ENCODE assay signal across 8 mouse cellular contexts in the genomic region with DNA sequence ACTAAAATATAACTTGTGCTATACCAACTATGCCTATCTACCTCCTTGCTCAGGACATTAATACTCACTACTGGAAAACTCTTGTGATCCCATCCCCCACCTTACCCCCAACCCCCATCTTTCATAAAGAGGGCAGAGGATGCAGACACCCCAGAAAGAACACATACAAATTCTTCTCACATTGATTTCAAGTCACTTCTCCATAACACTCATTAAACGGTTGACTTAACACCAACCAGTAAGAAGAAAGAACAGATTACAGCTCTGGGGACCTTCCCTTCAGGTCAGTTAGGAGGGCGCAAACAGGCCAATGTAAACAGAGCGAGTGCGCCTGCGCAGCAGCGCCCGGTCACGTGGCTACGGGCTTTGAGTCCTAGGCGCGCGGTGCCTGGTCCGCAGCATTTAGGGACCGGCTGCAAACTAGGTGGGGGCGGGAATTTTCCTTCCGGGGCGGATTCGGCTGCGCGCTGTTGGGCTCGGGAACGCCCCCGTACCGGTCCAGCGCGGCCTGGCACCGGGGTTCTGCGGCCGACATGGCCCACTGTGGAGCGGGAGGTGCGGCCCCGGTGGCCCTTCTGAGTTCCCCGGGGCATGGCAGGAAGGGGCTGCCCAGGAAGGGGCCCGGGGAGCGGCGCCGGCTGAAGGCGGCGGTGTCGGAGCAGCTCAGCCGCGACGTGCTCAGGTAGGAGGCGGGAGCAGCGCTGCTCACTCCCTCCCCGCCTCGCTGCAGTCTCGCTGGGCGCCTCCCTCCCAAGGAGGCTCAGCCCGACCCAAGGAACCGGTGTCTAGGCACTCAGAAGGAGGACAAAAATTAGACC. TPM values are rescaled to one million over a fixed set of nuclear protein-coding genes. Genes with fewer than 3 reads are reported as not detected.
DNase-seq lines count a peak whose midpoint lies in the region; ATAC-seq and TF ChIP-seq lines count a peak whose summit lies in the region.

A gene (plus strand): TSS at position 534 of the 818 bp plus-strand sequence.

- peak within 1 kb of the TSS; percentile 74 for H3K4me3 ChIP-seq in embryonic facial prominence, embryonic 13.5 days
- H3K4me3 ChIP-seq in limb, embryonic 14.5 days (replicated peaks; ENCODE audit: low read length) = peak within 1 kb of the TSS; percentile 82
- H3K4me3 ChIP-seq in midbrain, postnatal 0 days (ENCODE audit: low read depth, low read length) = peak within 1 kb of the TSS; percentile 85

- H3K9ac ChIP-seq in embryonic facial prominence, embryonic 13.5 days = peak within 1 kb of the TSS; percentile 93
- H3K9ac ChIP-seq in limb, embryonic 14.5 days (ENCODE audit: low read depth, low read length, severe bottlenecking) = peak within 1 kb of the TSS; percentile 94
- peak within 1 kb of the TSS; percentile 98 for H3K9ac ChIP-seq in midbrain, postnatal 0 days (replicated peaks; ENCODE audit: low read length, poor library complexity, severe bottlenecking)

- no peaks in the 10 kb centered on the region for H3K36me3 ChIP-seq in embryonic facial prominence, embryonic 13.5 days
- no peaks in the 10 kb centered on the region for H3K36me3 ChIP-seq in limb, embryonic 14.5 days (ENCODE audit: control insufficient read depth, insufficient read depth, low read length)
- H3K36me3 ChIP-seq in midbrain, postnatal 0 days (ENCODE audit: insufficient read depth, low read length) = no peaks in the 10 kb centered on the region

- no peaks in the 10 kb centered on the region for H3K9me3 ChIP-seq in embryonic facial prominence, embryonic 13.5 days
- no peaks in the 10 kb centered on the region for H3K9me3 ChIP-seq in limb, embryonic 14.5 days (ENCODE audit: control insufficient read depth, low read length)
- no peaks in the 10 kb centered on the region for H3K9me3 ChIP-seq in midbrain, postnatal 0 days (ENCODE audit: low read length)

- peaks cover 1% of the 10 kb centered on the region; the same call in 1 of the 2 replicates for H3K27me3 ChIP-seq in embryonic facial prominence, embryonic 13.5 days
- H3K27me3 ChIP-seq in limb, embryonic 14.5 days (ENCODE audit: control insufficient read depth, insufficient read depth, low read length) = no peaks in the 10 kb centered on the region
- 0 out of 2 replicates have a peak, but pooled peaks cover 4% of the 10 kb centered on the region for H3K27me3 ChIP-seq in midbrain, postnatal 0 days (ENCODE audit: insufficient read depth, low read length)

- peak within 1 kb of the TSS; percentile 88 for H3K27ac ChIP-seq in embryonic facial prominence, embryonic 13.5 days
- peak within 1 kb of the TSS; percentile 76 for H3K27ac ChIP-seq in limb, embryonic 14.5 days (replicated peaks; ENCODE audit: low read depth, low read length)
- H3K27ac ChIP-seq in midbrain, postnatal 0 days (ENCODE audit: low read depth, low read length) = peak within 1 kb of the TSS; percentile 94

- WGBS in embryonic facial prominence, embryonic 13.5 days = under 1% methylated on average over 51 of the region's 51 CpGs
- WGBS in limb, embryonic 14.5 days = 1% methylated on average over 47 of the region's 51 CpGs
- under 1% methylated on average over 51 of the region's 51 CpGs for WGBS in midbrain, postnatal 0 days

- H3K4me1 ChIP-seq in embryonic facial prominence, embryonic 13.5 days = peaks cover 12% of the 10 kb centered on the region
- H3K4me1 ChIP-seq in limb, embryonic 14.5 days (ENCODE audit: control insufficient read depth, insufficient read depth, low read length) = 0 out of 2 replicates have a peak, but pooled peaks cover 5% of the 10 kb centered on the region
- no peaks in the 10 kb centered on the region; the same call in 1 of the 2 replicates for H3K4me1 ChIP-seq in midbrain, postnatal 0 days (ENCODE audit: insufficient read depth, low read length)

- peak; percentile 93 for DNase-seq in 3134 (ENCODE audit: extremely low read depth, insufficient read length, low spot score)
- peak; percentile 93 to 95 for DNase-seq in adrenal gland, postnatal 36 days
- DNase-seq in heart, adult 8-10 months (ENCODE audit: low spot score) = peak; percentile 92
- DNase-seq in kidney, adult 9 months = peak; percentile 96
- DNase-seq in limb, embryonic 14.5 days (ENCODE audit: low spot score) = peak; percentile 95
- DNase-seq in midbrain, postnatal 0 days (ENCODE audit: low spot score) = peak; percentile 98
- DNase-seq in spleen, postnatal 14 days (ENCODE audit: low spot score in 2 of 2) = peak; percentile 89 to 96

- peak within 1 kb of the TSS; percentile 73 for H3K4me2 ChIP-seq in embryonic facial prominence, embryonic 13.5 days
- peak within 1 kb of the TSS; percentile 63 for H3K4me2 ChIP-seq in limb, embryonic 14.5 days (replicated peaks; ENCODE audit: low read depth, low read length, severe bottlenecking)
- peak within 1 kb of the TSS; percentile 61 for H3K4me2 ChIP-seq in midbrain, postnatal 0 days (ENCODE audit: low read depth, low read length, poor library complexity, severe bottlenecking)

- 0 out of 2 replicates have a peak, but pooled peaks have one; percentile 48 for TF ChIP-seq POLR2A in limb, embryonic 14.5 days (IDR thresholded peaks at IDR 0.05; ENCODE audit: borderline replicate concordance, extremely low read depth, insufficient read depth, insufficient read length)

- peak; percentile 91 for ATAC-seq in embryonic facial prominence, embryonic 13.5 days (ENCODE audit: insufficient number of reproducible peaks, insufficient read depth, low FRiP score, low TSS enrichment, low read depth)
- peak; percentile 95 for ATAC-seq in limb, embryonic 14.5 days (ENCODE audit: low FRiP score, low read depth)
- peak; percentile 96 for ATAC-seq in midbrain, postnatal 0 days (ENCODE audit: low FRiP score)

- no peak for TF ChIP-seq CTCF in midbrain, postnatal 0 days (IDR thresholded peaks at IDR 0.05)

RNA-seq across cellular contexts. Expression of the gene that starts here (rescaled TPM):
- 1 to 10 TPM; 5.3 to 7.0 TPM for total RNA-seq in adrenal gland, postnatal 36 days (2021)
- 5.9 and 6.2 TPM in 2 replicates for polyA plus RNA-seq in embryonic facial prominence, embryonic 13.5 days (2015; fragmentation: Nextera tagmentation; extraction: Ambion mirVana)
- 1 to 10 TPM; 4.9 to 6.3 (median 5.5) TPM for total RNA-seq in heart, adult 8-10 months (2022)
- polyA plus RNA-seq in limb, embryonic 14.5 days (2012; rRNA removed) = 5.5 and 6.3 TPM in 2 replicates
- 4.8 and 6.3 TPM in 2 replicates for polyA plus RNA-seq in limb, embryonic 14.5 days (2014; fragmentation: Nextera tagmentation; extraction: Ambion mirVana)
- total RNA-seq in midbrain, postnatal 0 days (2014; rRNA removed) = 38.9 and 43.9 TPM in 2 replicates
- polyA plus RNA-seq in midbrain, postnatal 0 days (2015; fragmentation: Nextera tagmentation; extraction: Ambion mirVana) = 23.5 and 24.9 TPM in 2 replicates

Comparison
In these comparisons a context has a peak if more than half of its experiments do, and no peak if none do; other contexts are left out.
1. Peak in every context shown above with its lines: DNase-seq, ATAC-seq, H3K4me3 ChIP-seq and H3K27ac ChIP-seq.